In the genomic region with DNA sequence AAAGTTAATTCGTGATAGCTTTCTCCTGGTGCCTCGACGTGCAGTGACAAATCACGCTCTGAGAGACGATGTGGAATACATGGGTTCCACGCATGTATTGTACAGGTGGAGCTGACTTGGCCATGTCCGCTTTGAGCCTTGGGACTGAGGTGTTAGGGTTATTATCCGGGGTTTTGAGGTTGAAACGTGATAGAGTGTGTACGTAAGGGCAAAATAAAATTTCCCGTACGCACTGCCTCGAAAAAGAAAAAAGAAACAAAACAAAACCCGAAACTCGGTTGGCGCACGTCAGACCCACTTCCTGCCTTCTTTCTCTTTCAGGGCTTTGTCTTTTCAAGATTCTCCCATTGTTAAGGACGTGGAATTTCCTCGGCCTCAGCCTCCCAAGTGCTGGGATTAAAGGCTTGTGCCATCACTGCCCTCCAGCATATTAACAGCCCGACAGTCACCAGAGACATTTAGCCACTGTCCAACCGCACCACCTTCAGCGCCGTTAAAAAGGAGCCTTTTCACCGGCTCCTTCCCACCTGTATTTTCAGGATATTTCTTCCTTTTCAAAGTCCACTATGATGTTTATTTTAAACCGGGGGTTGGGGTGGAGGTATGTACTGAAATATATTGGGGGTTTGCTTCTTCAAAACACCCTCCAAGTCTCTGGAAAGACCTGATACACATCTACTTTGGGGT, we compare ENCODE assay signal across 25 mouse cellular contexts. TPM values are rescaled to one million over a fixed set of nuclear protein-coding genes. Genes with fewer than 3 reads are reported as not detected.
DNase-seq lines count a peak whose midpoint lies in the region; ATAC-seq and TF ChIP-seq lines count a peak whose summit lies in the region.
"Had no signal": no experiment of that assay in that cellular context is flagged by ENCODE, and none has a peak within 500 bp of the region (broad histone marks: within the 10 kb centered on the region; RNA-seq: fewer than 3 reads in every experiment).

No protein-coding gene starts in this region.

- TF ChIP-seq CTCF in thymus, adult 2 months (IDR thresholded peaks at IDR 0.05; ENCODE audit: borderline replicate concordance, control insufficient read depth, extremely low read depth, insufficient read depth, low read length, poor library complexity) = no peak

- peak; percentile 51 for ATAC-seq in CD4-positive, CD25-positive, alpha-beta regulatory T cell, adult 4 months
- ATAC-seq: forebrain, embryonic 16.5 days; hindbrain, postnatal 0 days had no signal

- peaks cover 9% of the 10 kb centered on the region for H3K4me1 ChIP-seq in thymus, adult 2 months (replicated peaks; ENCODE audit: control insufficient read depth, insufficient read depth, low read length)
- H3K4me1 ChIP-seq: neural tube, embryonic 13.5 days had no signal

- H3K27ac ChIP-seq in thymus, adult 2 months (ENCODE audit: control insufficient read depth, insufficient read depth, low read length) = peak overlapping the region; percentile 86
- H3K27ac ChIP-seq: hindbrain, embryonic 10.5 days; hindbrain, postnatal 0 days; limb, embryonic 10.5 days; limb, embryonic 15.5 days; liver, embryonic 15.5 days; midbrain, embryonic 10.5 days; neural tube, embryonic 13.5 days; stomach, postnatal 0 days had no signal

- peak overlapping the region; percentile 35 for H3K4me3 ChIP-seq in thymus, adult 2 months (ENCODE audit: control insufficient read depth, insufficient read depth, low read length)
- H3K4me3 ChIP-seq: erythroblast, embryonic 14.5 days; hindbrain, embryonic 10.5 days; limb, embryonic 10.5 days; limb, embryonic 15.5 days; liver, embryonic 15.5 days; midbrain, embryonic 10.5 days; myocyte; neural tube, embryonic 13.5 days had no signal

- WGBS in thymus, adult 2 months = 59% methylated on average over 25 of the region's 25 CpGs

- no peak for TF ChIP-seq POLR2A in thymus, adult 2 months (IDR thresholded peaks at IDR 0.05; ENCODE audit: control insufficient read depth, extremely low read depth, insufficient read depth, low read length, poor library complexity)

- DNase-seq in thymus, adult 2 months = no peak
- DNase-seq in thymus, postnatal 25 days = no peak
- DNase-seq in T-cell, adult 2 months (ENCODE audit: low spot score) = peak; percentile 70
- no peak for DNase-seq in cerebellum, adult 9-11 months
- DNase-seq in lung, postnatal 14 days = no peak
- no peak for DNase-seq in layer of hippocampus, postnatal 25 days (ENCODE audit: extremely low spot score in 1 of 2, low spot score in 1 of 2)
- DNase-seq: adrenal gland, postnatal 14 days; cerebellum, adult 11 months; cerebellum, adult 9-10 months; heart, postnatal 14 days; kidney, adult 18-20 months; right cerebral cortex, postnatal 4 days; thymus, adult 18-20 months had no signal

- H3K36me3 ChIP-seq in thymus, adult 2 months (ENCODE audit: control insufficient read depth, insufficient read depth, low read length) = no peaks in the 10 kb centered on the region
- H3K36me3 ChIP-seq: limb, embryonic 10.5 days; limb, embryonic 15.5 days; liver, embryonic 15.5 days; midbrain, embryonic 10.5 days; neural tube, embryonic 13.5 days had no signal

- H3K27me3 ChIP-seq in thymus, adult 2 months (ENCODE audit: control insufficient read depth, insufficient read depth, low read length) = no peaks in the 10 kb centered on the region
- H3K27me3 ChIP-seq: limb, embryonic 15.5 days; liver, embryonic 15.5 days; neural tube, embryonic 13.5 days had no signal

RNA-seq across cellular contexts. Expression of a gene that starts 39.7 kb away (rescaled TPM):
- polyA plus RNA-seq in thymus, adult 2 months (2012; rRNA removed) = 5.6 and 6.0 TPM in 2 replicates
- 10 to 100 TPM; 25.7 to 31.8 TPM for polyA plus RNA-seq in CD4-positive, CD25-positive, alpha-beta regulatory T cell, adult 4 months (2017; shearing (Covaris generic))
- total RNA-seq in layer of hippocampus, postnatal 25 days (2021) = 10 to 100 TPM; 23.7 to 24.9 TPM
